Mouse (Mus musculus) kidney, adult 2 months (tissue): ENCODE results near the gene Eif2b3.

Source experiments
- CTCF ChIP-seq: fragments of 200-500 bp; conservative IDR thresholded peaks from 2 replicates; pipeline ENCODE4 v1.5.1; 2011; ENCODE audit warnings: low read depth, mild to moderate bottlenecking, control low read depth, low read length, moderate library complexity, mixed read lengths; ENCODE audit not compliant: insufficient read depth, insufficient read length
- POLR2A ChIP-seq: fragments of 200-500 bp; IDR thresholded peaks from one replicate; pipeline ENCODE4 v1.6.1; 2011; ENCODE audit warnings: low read depth, low read length, control low read depth

DNA sequence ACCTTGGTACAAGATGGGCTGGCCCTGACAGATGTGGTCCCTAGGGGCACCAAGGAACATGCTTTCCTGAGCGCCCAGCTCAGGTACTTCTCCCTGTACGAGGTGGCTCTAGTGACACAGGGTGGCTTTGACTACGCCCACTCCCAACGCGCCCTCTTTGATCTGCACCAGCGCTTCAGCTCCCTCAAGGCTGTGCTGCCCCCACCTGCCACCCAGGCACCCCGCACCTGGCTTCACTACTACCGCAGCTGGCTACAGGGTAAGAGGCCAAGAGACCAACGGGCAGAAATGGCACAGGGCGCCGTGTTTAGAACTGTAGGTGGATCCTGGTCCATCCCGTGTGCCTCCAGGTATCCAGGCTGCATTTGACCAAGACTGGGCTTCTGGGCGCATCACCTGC, 91.0 kb downstream of the Eif2b3 start:
- TF ChIP-seq CTCF: no peak
- no peak for TF ChIP-seq POLR2A
